Mouse (Mus musculus) heart, embryonic 12.5 days (tissue): Measurements from ENCODE around the gene Mrpl35. TPM values are rescaled to one million over a fixed set of nuclear protein-coding genes. Genes with fewer than 3 reads are reported as not detected.

ENCODE experiments used
- ATAC-seq: fragments of 200-750 bp; cut with Nextera tagmentation; 2 replicates; pipeline ENCODE4 v1.8.0; 2017; ENCODE audit warnings: moderate TSS enrichment, moderate library complexity; ENCODE audit not compliant: insufficient number of reproducible peaks, low FRiP score
- H3K27ac ChIP-seq: fragments of 300-500 bp; sonication (generic); 2 replicates; pipeline ENCODE4 v1.5.1; 2016; ENCODE audit warnings: mild to moderate bottlenecking, moderate library complexity; ENCODE audit not compliant: poor library complexity, severe bottlenecking
- H3K27me3 ChIP-seq: fragments of 300-500 bp; sonication (generic); replicated peaks from 2 replicates; pipeline ENCODE4 v1.6.1; 2016; ENCODE audit warnings: mild to moderate bottlenecking, moderate library complexity
- H3K36me3 ChIP-seq: fragments of 300-500 bp; sonication (generic); 2 replicates; pipeline ENCODE4 v1.6.1; 2016; ENCODE audit warnings: mild to moderate bottlenecking, moderate library complexity
- H3K4me1 ChIP-seq: fragments of 300-500 bp; sonication (generic); replicated peaks from 2 replicates; pipeline ENCODE4 v1.6.1; 2016; ENCODE audit warnings: mild to moderate bottlenecking
- H3K4me2 ChIP-seq: fragments of 300-500 bp; sonication (generic); 2 replicates; pipeline ENCODE4 v1.6.1; 2016; ENCODE audit warnings: mild to moderate bottlenecking, moderate library complexity
- H3K4me3 ChIP-seq: fragments of 300-500 bp; sonication (generic); 2 replicates; pipeline ENCODE4 v1.5.1; 2016; ENCODE audit warnings: mild to moderate bottlenecking
- H3K9ac ChIP-seq: fragments of 300-500 bp; sonication (generic); 2 replicates; pipeline ENCODE4 v1.6.1; 2016; ENCODE audit warnings: mild to moderate bottlenecking, moderate library complexity
- H3K9me3 ChIP-seq: fragments of 300-500 bp; sonication (generic); replicated peaks from 2 replicates; pipeline ENCODE4 v1.6.1; 2016; ENCODE audit warnings: mild to moderate bottlenecking, moderate library complexity
- WGBS: fragments of 180-500 bp; shearing (Covaris S2); methylation state at CpG from one replicate; pipeline ENCODE4 v1.1.7; 2016; 5-methylcytosine and 5-hydroxymethylcytosine counted together
- polyA plus RNA-seq: library from polyadenylated mRNA; unstranded; fragments of >200 nt; fragmentation: Nextera tagmentation; extraction: Ambion mirVana; gene quantifications from 2 replicates; pipeline ENCODE4 v1.2.1, GENCODE M21; 2016

Gene Mrpl35
- polyA plus RNA-seq, 1 experiment from 2014 or later: 53.5 TPM

DNA sequence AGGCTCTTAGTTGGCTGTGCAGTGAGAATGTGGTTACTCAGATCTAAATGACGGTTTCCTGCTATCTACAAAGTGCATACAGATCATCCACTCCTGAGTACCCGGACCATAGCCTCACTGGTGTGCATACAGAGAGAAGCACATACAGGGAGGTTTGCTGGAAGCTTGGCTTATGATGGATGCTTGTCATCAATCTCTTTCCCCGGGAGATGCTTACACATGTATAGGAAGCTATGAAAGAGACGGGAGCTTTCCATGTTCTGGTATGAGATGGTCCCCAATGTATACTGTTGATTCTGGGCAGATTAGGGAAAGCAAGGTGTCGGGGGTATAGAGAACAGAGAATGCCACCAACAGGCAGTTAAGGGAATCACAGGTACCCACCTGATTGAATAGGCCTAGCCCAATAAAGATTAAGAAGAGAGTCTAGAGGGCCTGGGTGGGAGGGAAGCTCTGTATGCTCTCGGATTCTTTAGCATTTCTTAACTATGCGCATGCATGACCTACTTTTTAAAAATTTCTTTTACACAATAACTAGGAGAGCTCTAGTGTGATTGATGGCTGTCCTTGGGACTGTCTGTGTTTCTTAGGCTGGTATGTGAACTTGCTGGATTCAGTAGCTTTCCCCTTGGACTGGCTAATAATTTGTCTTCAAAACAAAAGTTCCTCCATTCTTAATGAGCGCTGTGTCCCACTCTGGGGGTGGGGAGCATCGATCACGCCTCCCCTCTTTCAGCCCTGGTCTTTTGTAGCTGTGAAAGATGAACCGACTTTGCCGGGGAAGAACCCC is 56.7 kb downstream of the Mrpl35 start:
- WGBS: 79% methylated on average over 12 of the region's 12 CpGs
- H3K36me3 ChIP-seq: peaks cover 19% of the 10 kb centered on the region

DNA sequence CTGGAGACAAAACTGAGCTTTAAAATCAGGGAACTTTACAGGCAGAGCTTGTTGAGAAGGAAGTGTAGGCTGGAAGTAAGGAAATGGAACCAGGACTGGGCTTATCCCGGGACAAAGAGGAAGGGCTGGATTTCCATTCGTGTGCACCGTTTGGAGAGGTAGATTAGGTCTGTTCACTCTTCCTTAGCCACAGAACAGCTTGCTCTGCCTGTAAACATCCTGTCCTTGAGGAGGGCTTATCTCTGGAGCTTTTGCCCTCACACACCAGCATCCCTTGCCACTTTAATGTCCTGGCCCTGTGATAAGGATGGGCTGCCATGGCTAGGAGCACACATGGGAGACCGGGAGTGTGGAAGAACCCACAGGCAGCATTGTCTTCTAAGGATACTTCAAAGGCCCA is 59.0 kb downstream of the Mrpl35 start:
- Histone ChIP-seq H3K4me3 (no peak overlapping the region), H3K9ac (no peak overlapping the region), H3K4me1 (no peaks in the 10 kb centered on the region), H3K4me2 (no peak overlapping the region), H3K27ac (no peak overlapping the region), H3K27me3 (no peaks in the 10 kb centered on the region), H3K9me3 (0 out of 2 replicates have a peak, but pooled peaks cover 5% of the 10 kb centered on the region), H3K36me3 (peaks cover 26% of the 10 kb centered on the region)
- no peak for ATAC-seq
- 34% methylated on average over 4 of the region's 4 CpGs for WGBS

More for the DNA sequence above, 56.7 kb downstream of the Mrpl35 start:
- no peak for ATAC-seq
- no peak overlapping the region for H3K9ac ChIP-seq
- no peaks in the 10 kb centered on the region for H3K27me3 ChIP-seq
- H3K4me3 ChIP-seq: no peak overlapping the region
- H3K27ac ChIP-seq: no peak overlapping the region
- H3K9me3 ChIP-seq: 0 out of 2 replicates have a peak, but pooled peaks cover 5% of the 10 kb centered on the region
- H3K4me2 ChIP-seq: no peak overlapping the region
- no peaks in the 10 kb centered on the region for H3K4me1 ChIP-seq

Other genes starting within 250 kb of the Mrpl35 start
- 48.5 and 51.7 TPM in 2 replicates for gene Kdm3a, start 194.0 kb downstream of the Mrpl35 start, polyA plus RNA-seq
- 22.3 and 22.9 TPM in 2 replicates for gene Reep1, start 119.4 kb downstream of the Mrpl35 start, polyA plus RNA-seq
- 279 and 297 TPM in 2 replicates for gene Immt, start 4.4 kb upstream of the Mrpl35 start, polyA plus RNA-seq
- 115 and 116 TPM in 2 replicates for gene Ptcd3, start 81.8 kb upstream of the Mrpl35 start, polyA plus RNA-seq
- 30.6 and 36.0 TPM in 2 replicates for gene Polr1a, start 82.1 kb upstream of the Mrpl35 start, polyA plus RNA-seq